Mouse (Mus musculus): ENCODE data around the gene Plch2. TPM values are rescaled to one million over a fixed set of nuclear protein-coding genes. Genes with fewer than 3 reads are reported as not detected.

Gene Plch2
- polyA plus RNA-seq, 1 experiment from 2014 or later: 27.4 TPM

GRCm38 (mm10) chr4:154942632-154943322 lies 113.8 kb downstream of the Plch2 start:
- Histone ChIP-seq H3K27me3 (ENCODE audit: control insufficient read depth, insufficient read depth, low read length) (no peaks in the 10 kb centered on the region), H3K9ac (ENCODE audit: low read length) (no peak overlapping the region), H3K4me2 (ENCODE audit: low read depth, low read length) (no peak overlapping the region), H3K4me3 (replicated peaks; ENCODE audit: low read length) (no peak overlapping the region), H3K27ac (ENCODE audit: low read length) (no peak overlapping the region), H3K4me1 (ENCODE audit: control insufficient read depth, insufficient read depth, low read length) (0 out of 2 replicates have a peak, but pooled peaks cover 6% of the 10 kb centered on the region), H3K36me3 (ENCODE audit: control insufficient read depth, insufficient read depth, low read length) (no peaks in the 10 kb centered on the region), H3K9me3 (replicated peaks; ENCODE audit: control insufficient read depth, low read length) (no peaks in the 10 kb centered on the region)
- WGBS: 80% methylated on average over 10 of the region's 10 CpGs
- no peak for ATAC-seq (ENCODE audit: insufficient read depth, low FRiP score)

- Histone ChIP-seq H3K4me3 (replicated peaks; ENCODE audit: low read length) (no peak overlapping the region), H3K27ac (ENCODE audit: low read length) (no peak overlapping the region), H3K36me3 (ENCODE audit: control insufficient read depth, insufficient read depth, low read length) (no peaks in the 10 kb centered on the region), H3K4me1 (ENCODE audit: control insufficient read depth, insufficient read depth, low read length) (0 out of 2 replicates have a peak, but pooled peaks cover 6% of the 10 kb centered on the region), H3K9ac (ENCODE audit: low read length) (no peak overlapping the region), H3K9me3 (replicated peaks; ENCODE audit: control insufficient read depth, low read length) (no peaks in the 10 kb centered on the region), H3K27me3 (ENCODE audit: control insufficient read depth, insufficient read depth, low read length) (no peaks in the 10 kb centered on the region), H3K4me2 (ENCODE audit: low read depth, low read length) (no peak overlapping the region)
- ATAC-seq (ENCODE audit: insufficient read depth, low FRiP score): no peak
- 85% methylated on average over 5 of the region's 5 CpGs for WGBS
Measured at GRCm38 (mm10) chr4:154941831-154942230, 114.8 kb downstream of the Plch2 start.

- no peak for ATAC-seq (ENCODE audit: insufficient read depth, low FRiP score)
- H3K4me2 ChIP-seq (ENCODE audit: low read depth, low read length): no peak overlapping the region
- H3K36me3 ChIP-seq (ENCODE audit: control insufficient read depth, insufficient read depth, low read length): no peaks in the 10 kb centered on the region
- H3K9me3 ChIP-seq (replicated peaks; ENCODE audit: control insufficient read depth, low read length): no peaks in the 10 kb centered on the region
- no peaks in the 10 kb centered on the region for H3K27me3 ChIP-seq (ENCODE audit: control insufficient read depth, insufficient read depth, low read length)
- H3K4me3 ChIP-seq (replicated peaks; ENCODE audit: low read length): no peak overlapping the region
- H3K27ac ChIP-seq (ENCODE audit: low read length): no peak overlapping the region
- no peaks in the 10 kb centered on the region for H3K4me1 ChIP-seq (ENCODE audit: control insufficient read depth, insufficient read depth, low read length)
- no peak overlapping the region for H3K9ac ChIP-seq (ENCODE audit: low read length)
- WGBS: 89% methylated on average over 2 of the region's 2 CpGs
Measured at GRCm38 (mm10) chr4:154940156-154940555, 116.4 kb downstream of the Plch2 start.

- Histone ChIP-seq H3K4me2 (ENCODE audit: low read depth, low read length) (no peak overlapping the region), H3K36me3 (ENCODE audit: control insufficient read depth, insufficient read depth, low read length) (no peaks in the 10 kb centered on the region), H3K9me3 (replicated peaks; ENCODE audit: control insufficient read depth, low read length) (no peaks in the 10 kb centered on the region), H3K4me1 (ENCODE audit: control insufficient read depth, insufficient read depth, low read length) (no peaks in the 10 kb centered on the region), H3K27ac (ENCODE audit: low read length) (no peak overlapping the region), H3K9ac (ENCODE audit: low read length) (no peak overlapping the region), H3K4me3 (replicated peaks; ENCODE audit: low read length) (no peak overlapping the region), H3K27me3 (ENCODE audit: control insufficient read depth, insufficient read depth, low read length) (no peaks in the 10 kb centered on the region)
- no peak for ATAC-seq (ENCODE audit: insufficient read depth, low FRiP score)
- 86% methylated on average over 1 of the region's 1 CpGs for WGBS
Measured at GRCm38 (mm10) chr4:154937746-154938145, 118.8 kb downstream of the Plch2 start.

- WGBS: 60% methylated on average over 8 of the region's 8 CpGs
- Histone ChIP-seq H3K9me3 (replicated peaks; ENCODE audit: control insufficient read depth, low read length) (no peaks in the 10 kb centered on the region), H3K27ac (ENCODE audit: low read length) (no peak overlapping the region), H3K4me1 (ENCODE audit: control insufficient read depth, insufficient read depth, low read length) (no peaks in the 10 kb centered on the region), H3K27me3 (ENCODE audit: control insufficient read depth, insufficient read depth, low read length) (no peaks in the 10 kb centered on the region), H3K4me2 (ENCODE audit: low read depth, low read length) (no peak overlapping the region), H3K36me3 (ENCODE audit: control insufficient read depth, insufficient read depth, low read length) (no peaks in the 10 kb centered on the region), H3K4me3 (replicated peaks; ENCODE audit: low read length) (no peak overlapping the region), H3K9ac (ENCODE audit: low read length) (no peak overlapping the region)
- no peak for ATAC-seq (ENCODE audit: insufficient read depth, low FRiP score)
Measured at GRCm38 (mm10) chr4:154936542-154937255, 119.9 kb downstream of the Plch2 start.

- H3K4me1 ChIP-seq (ENCODE audit: control insufficient read depth, insufficient read depth, low read length): no peaks in the 10 kb centered on the region
- WGBS: 76% methylated on average over 7 of the region's 7 CpGs
- no peak overlapping the region for H3K9ac ChIP-seq (ENCODE audit: low read length)
- H3K4me2 ChIP-seq (ENCODE audit: low read depth, low read length): no peak overlapping the region
- H3K9me3 ChIP-seq (replicated peaks; ENCODE audit: control insufficient read depth, low read length): no peaks in the 10 kb centered on the region
- no peak overlapping the region for H3K27ac ChIP-seq (ENCODE audit: low read length)
- no peak for ATAC-seq (ENCODE audit: insufficient read depth, low FRiP score)
- H3K4me3 ChIP-seq (replicated peaks; ENCODE audit: low read length): no peak overlapping the region
- no peaks in the 10 kb centered on the region for H3K27me3 ChIP-seq (ENCODE audit: control insufficient read depth, insufficient read depth, low read length)
- no peaks in the 10 kb centered on the region for H3K36me3 ChIP-seq (ENCODE audit: control insufficient read depth, insufficient read depth, low read length)
Measured at GRCm38 (mm10) chr4:154935788-154936187, 120.8 kb downstream of the Plch2 start.

- H3K9ac ChIP-seq (ENCODE audit: low read length): no peak overlapping the region
- no peaks in the 10 kb centered on the region for H3K4me1 ChIP-seq (ENCODE audit: control insufficient read depth, insufficient read depth, low read length)
- H3K4me2 ChIP-seq (ENCODE audit: low read depth, low read length): no peak overlapping the region
- H3K27ac ChIP-seq (ENCODE audit: low read length): no peak overlapping the region
- no peaks in the 10 kb centered on the region for H3K36me3 ChIP-seq (ENCODE audit: control insufficient read depth, insufficient read depth, low read length)
- no peaks in the 10 kb centered on the region for H3K9me3 ChIP-seq (replicated peaks; ENCODE audit: control insufficient read depth, low read length)
- WGBS: 87% methylated on average over 2 of the region's 2 CpGs
- H3K4me3 ChIP-seq (replicated peaks; ENCODE audit: low read length): no peak overlapping the region
- H3K27me3 ChIP-seq (ENCODE audit: control insufficient read depth, insufficient read depth, low read length): no peaks in the 10 kb centered on the region
- no peak for ATAC-seq (ENCODE audit: insufficient read depth, low FRiP score)
Measured at GRCm38 (mm10) chr4:154934800-154935199, 121.8 kb downstream of the Plch2 start.

- no peaks in the 10 kb centered on the region for H3K9me3 ChIP-seq (replicated peaks; ENCODE audit: control insufficient read depth, low read length)
- peaks cover 5% of the 10 kb centered on the region for H3K4me1 ChIP-seq (ENCODE audit: control insufficient read depth, insufficient read depth, low read length)
- WGBS: 62% methylated on average over 13 of the region's 13 CpGs
- no peak overlapping the region for H3K4me2 ChIP-seq (ENCODE audit: low read depth, low read length)
- no peak overlapping the region for H3K4me3 ChIP-seq (replicated peaks; ENCODE audit: low read length)
- H3K36me3 ChIP-seq (ENCODE audit: control insufficient read depth, insufficient read depth, low read length): no peaks in the 10 kb centered on the region
- H3K27me3 ChIP-seq (ENCODE audit: control insufficient read depth, insufficient read depth, low read length): no peaks in the 10 kb centered on the region
- no peak overlapping the region for H3K9ac ChIP-seq (ENCODE audit: low read length)
- no peak for ATAC-seq (ENCODE audit: insufficient read depth, low FRiP score)
- no peak overlapping the region for H3K27ac ChIP-seq (ENCODE audit: low read length)
Measured at GRCm38 (mm10) chr4:154933306-154933907, 123.2 kb downstream of the Plch2 start.

Data from stomach, embryonic 16.5 days (tissue).